Mouse (Mus musculus) G1E (cell line): ENCODE data around the gene Ccndbp1. TPM values are rescaled to one million over a fixed set of nuclear protein-coding genes. Genes with fewer than 3 reads are reported as not detected.
A peak's percentile ranks its signal among the peaks of the same experiment; 100 is the strongest.

ENCODE experiments used
- ATAC-seq: 2 replicates; pipeline ENCODE4 v1.8.0; 2016; ENCODE audit warnings: mild to moderate bottlenecking; ENCODE audit not compliant: insufficient number of reproducible peaks, poor library complexity, low FRiP score, severe bottlenecking; ENCODE audit errors: extremely low read depth
- DNase-seq: peaks from one replicate; pipeline ENCODE4 v3.0.0; 2012; ENCODE audit warnings: low spot score
- H3K27me3 ChIP-seq: 2 replicates; pipeline ENCODE4 v1.6.1; 2012; ENCODE audit warnings: mild to moderate bottlenecking, low read length, inconsistent platforms; ENCODE audit not compliant: insufficient read depth
- H3K36me3 ChIP-seq: replicated peaks from 2 replicates; pipeline ENCODE3; 2012; ENCODE audit warnings: mild to moderate bottlenecking, inconsistent platforms
- H3K4me1 ChIP-seq: 2 replicates; pipeline ENCODE4 v1.6.1; 2012; ENCODE audit warnings: low read depth, low read length, inconsistent platforms, mixed read lengths; ENCODE audit not compliant: insufficient read depth
- H3K4me3 ChIP-seq: 2 replicates; pipeline ENCODE4 v1.5.1; 2012; ENCODE audit warnings: low read depth, mild to moderate bottlenecking, inconsistent platforms, low read length, moderate library complexity, mixed read lengths
- H3K9me3 ChIP-seq: replicated peaks from 2 replicates; pipeline ENCODE4 v1.6.1; 2012; ENCODE audit warnings: inconsistent platforms
- CTCF ChIP-seq: IDR thresholded peaks from 2 replicates; pipeline ENCODE4 v1.5.1; 2012; ENCODE audit warnings: low read depth, low read length, inconsistent platforms, mixed read lengths
- GATA1 ChIP-seq: IDR thresholded peaks from 2 replicates; pipeline ENCODE4 v1.6.1; 2012; ENCODE audit warnings: borderline replicate concordance, low read length, inconsistent platforms, mixed read lengths
- GATA2 ChIP-seq: IDR thresholded peaks from 2 replicates; pipeline ENCODE4 v1.6.1; 2012; ENCODE audit warnings: low read depth, low read length, inconsistent platforms, borderline replicate concordance
- POLR2AphosphoS5 ChIP-seq: IDR thresholded peaks from 2 replicates; pipeline ENCODE4 v1.6.1; 2012; ENCODE audit warnings: low read depth, low read length, inconsistent platforms; ENCODE audit not compliant: insufficient replicate concordance
- TAL1 ChIP-seq: conservative IDR thresholded peaks from 2 replicates; pipeline ENCODE4 v1.6.1; 2012; ENCODE audit warnings: low read depth, low read length, inconsistent platforms, mixed read lengths
- polyA plus RNA-seq: library from polyadenylated mRNA; stranded (reverse); fragments of >175 nt; gene quantifications from 2 replicates; pipeline ENCODE4 v1.2.3, GENCODE M21; 2012
- total RNA-seq, 2 experiments: library from RNA; stranded (forward) in 1 of 2; stranded (reverse) in 1 of 2; fragments of 200-1000 nt in 1 of 2; fragments of >200 nt in 1 of 2; fragmentation: Nextera tagmentation in 1 of 2; gene quantifications; 2 replicates each; pipeline ENCODE4 v1.2.3; 2014 to 2017

The Ccndbp1 gene
- total and polyA plus RNA-seq, 3 experiments: 14.7 to 66.2 (median 55.4) TPM

DNA sequence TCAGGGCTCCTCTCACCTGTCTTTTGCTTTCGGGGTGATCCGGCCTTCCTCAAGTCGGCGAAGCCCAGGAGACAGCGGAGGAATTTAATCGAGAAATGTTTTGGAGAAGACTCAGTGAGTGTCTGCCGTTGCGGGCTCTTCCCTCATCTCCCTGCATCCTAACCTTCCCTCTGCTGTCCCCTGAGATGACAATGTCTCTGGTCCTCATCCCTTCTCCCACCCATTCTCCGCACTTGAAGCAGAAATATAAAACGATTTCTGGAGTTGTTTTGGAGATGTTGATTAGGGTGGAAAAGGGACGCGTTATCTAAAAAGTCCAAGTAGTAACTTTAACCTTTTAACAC, 433 bp downstream of the Ccndbp1 start:
- peak overlapping the region; percentile 87 for H3K4me3 ChIP-seq
- no peaks in the 10 kb centered on the region for H3K27me3 ChIP-seq
- peak; percentile 11 for DNase-seq
- TF ChIP-seq GATA2 (no peak), CTCF (no peak), GATA1 (no peak), POLR2AphosphoS5 (no peak), TAL1 (no peak)
- peaks cover 15% of the 10 kb centered on the region for H3K4me1 ChIP-seq
- ATAC-seq: no peak
- H3K36me3 ChIP-seq: peaks cover 49% of the 10 kb centered on the region
- H3K9me3 ChIP-seq: no peaks in the 10 kb centered on the region

GRCm38 (mm10) chr2:121009071-121009677, 971 bp downstream of the Ccndbp1 start:
- TF ChIP-seq CTCF (no peak), TAL1 (no peak), POLR2AphosphoS5 (no peak), GATA2 (no peak), GATA1 (no peak)
- Histone ChIP-seq H3K4me1 (peaks cover 17% of the 10 kb centered on the region), H3K9me3 (no peaks in the 10 kb centered on the region), H3K36me3 (peaks cover 50% of the 10 kb centered on the region), H3K4me3 (peak overlapping the region; percentile 87), H3K27me3 (no peaks in the 10 kb centered on the region)
- no peak for ATAC-seq
- peak; percentile 5 for DNase-seq

- Histone ChIP-seq H3K4me1 (peaks cover 17% of the 10 kb centered on the region), H3K36me3 (peaks cover 54% of the 10 kb centered on the region), H3K27me3 (no peaks in the 10 kb centered on the region), H3K4me3 (no peak overlapping the region), H3K9me3 (no peaks in the 10 kb centered on the region)
- no peak for ATAC-seq
- no peak for DNase-seq
- TF ChIP-seq POLR2AphosphoS5 (no peak), GATA1 (no peak)
These were observed 4.5 kb downstream of the Ccndbp1 start for GRCm38 (mm10) chr2:121012676-121013075.

- H3K4me3 ChIP-seq: no peak overlapping the region
- H3K9me3 ChIP-seq: no peaks in the 10 kb centered on the region
- H3K27me3 ChIP-seq: no peaks in the 10 kb centered on the region
- TF ChIP-seq GATA1 (no peak), POLR2AphosphoS5 (no peak), TAL1 (no peak), CTCF (no peak), GATA2 (no peak)
- H3K36me3 ChIP-seq: peaks cover 50% of the 10 kb centered on the region
- DNase-seq (no peak), ATAC-seq (no peak)
- 0 out of 2 replicates have a peak, but pooled peaks cover 2% of the 10 kb centered on the region for H3K4me1 ChIP-seq
These were observed 7.3 kb downstream of the Ccndbp1 start for GRCm38 (mm10) chr2:121015507-121015906.

GRCm38 (mm10) chr2:121016226-121016625, 8.0 kb downstream of the Ccndbp1 start:
- ATAC-seq (no peak), DNase-seq (no peak)
- Histone ChIP-seq H3K27me3 (no peaks in the 10 kb centered on the region), H3K4me3 (no peak overlapping the region), H3K36me3 (peaks cover 44% of the 10 kb centered on the region), H3K4me1 (0 out of 2 replicates have a peak, but pooled peaks cover 2% of the 10 kb centered on the region), H3K9me3 (no peaks in the 10 kb centered on the region)
- TF ChIP-seq POLR2AphosphoS5 (no peak), GATA1 (no peak), GATA2 (no peak), TAL1 (no peak), CTCF (no peak)

DNA sequence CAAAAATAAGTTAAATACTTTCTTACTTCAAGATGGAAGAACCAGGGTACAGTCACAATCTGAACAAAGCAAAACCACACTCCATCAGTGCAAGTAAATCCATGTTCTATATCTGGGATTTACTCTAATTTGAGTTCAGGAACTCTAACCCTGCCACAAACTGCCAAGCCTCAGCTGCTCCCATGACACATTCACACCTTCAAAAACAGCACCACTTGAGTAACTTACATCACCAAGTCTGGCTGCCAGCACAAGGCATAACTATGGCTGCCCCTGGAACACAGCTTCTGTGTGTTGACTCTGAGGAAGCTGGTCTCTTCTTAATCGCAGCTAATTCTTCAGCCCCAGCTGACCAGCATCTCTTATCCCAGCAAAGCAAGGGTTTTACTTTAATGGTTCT, 8.9 kb downstream of the Ccndbp1 start:
- H3K27me3 ChIP-seq: no peaks in the 10 kb centered on the region
- H3K4me1 ChIP-seq: 0 out of 2 replicates have a peak, but pooled peaks cover 2% of the 10 kb centered on the region
- H3K9me3 ChIP-seq: no peaks in the 10 kb centered on the region
- peaks cover 35% of the 10 kb centered on the region for H3K36me3 ChIP-seq
- TF ChIP-seq GATA2: no peak
- TF ChIP-seq TAL1: no peak
- no peak for TF ChIP-seq CTCF
- no peak for TF ChIP-seq GATA1
- TF ChIP-seq POLR2AphosphoS5: no peak
- ATAC-seq: no peak
- no peak overlapping the region for H3K4me3 ChIP-seq
- no peak for DNase-seq

GRCm38 (mm10) chr2:121022918-121023317, 14.7 kb downstream of the Ccndbp1 start:
- Histone ChIP-seq H3K4me1 (peaks cover 2% of the 10 kb centered on the region; the same call in 1 of the 2 replicates), H3K9me3 (no peaks in the 10 kb centered on the region), H3K36me3 (peaks cover 8% of the 10 kb centered on the region), H3K4me3 (no peak overlapping the region), H3K27me3 (peaks cover 6% of the 10 kb centered on the region; the same call in 1 of the 2 replicates)
- TF ChIP-seq TAL1 (no peak), GATA2 (no peak), GATA1 (no peak), POLR2AphosphoS5 (no peak)
- ATAC-seq (no peak), DNase-seq (no peak)
